Mouse (Mus musculus) adrenal gland, adult 10 weeks (tissue): ENCODE measurements around the gene Olfr229. TPM values are rescaled to one million over a fixed set of nuclear protein-coding genes. Genes with fewer than 3 reads are reported as not detected.

Experiments used
- polyA plus RNA-seq: library from polyadenylated mRNA; stranded (reverse); fragments of 350-450 nt; fragmentation: Illumina TruSeq; extraction: RNeasy Lipid Tissue Mini Kit (QIAGEN cat#74804); gene quantifications from one replicate; pipeline ENCODE4 v1.2.3, GENCODE M21; 2014; ENCODE audit warnings: low read depth, low replicate concordance

The Olfr229 gene
- polyA plus RNA-seq: not detected

GRCm38 (mm10) chr9:39907036-39907435 lies at the start of gene Olfr229:
Gene Olfr229 (plus strand): TSS chr9:39907336.

GRCm38 (mm10) chr9:39866122-39866521 lies 41.0 kb upstream of the Olfr229 start, which contains the start of gene Olfr972:
Gene Olfr972 (plus strand): TSS chr9:39866422.

GRCm38 (mm10) chr9:39937201-39937600 lies 30.1 kb downstream of the Olfr229 start, which contains the start of gene Olfr974:
Gene Olfr974 (plus strand): TSS chr9:39937501.

GRCm38 (mm10) chr9:39951946-39952345 lies 44.8 kb downstream of the Olfr229 start, which contains the start of gene Olfr975:
Gene Olfr975 (minus strand): TSS chr9:39952046.

GRCm38 (mm10) chr9:39961033-39961432 lies 53.9 kb downstream of the Olfr229 start, which contains the start of gene Olfr976:
Gene Olfr976 (minus strand): TSS chr9:39961133.

Other genes starting within 250 kb of the Olfr229 start
- not detected for gene Olfr963, start 240.1 kb upstream of the Olfr229 start, polyA plus RNA-seq
- not detected for gene Olfr149, start 200.2 kb upstream of the Olfr229 start, polyA plus RNA-seq
- gene Olfr965, start 196.0 kb upstream of the Olfr229 start, polyA plus RNA-seq: not detected
- gene Olfr150, start 176.4 kb upstream of the Olfr229 start, polyA plus RNA-seq: not detected
- not detected for gene Olfr967, start 161.1 kb upstream of the Olfr229 start, polyA plus RNA-seq
- gene Olfr968, start 124.1 kb upstream of the Olfr229 start, polyA plus RNA-seq: not detected
- gene Olfr969, start 116.4 kb upstream of the Olfr229 start, polyA plus RNA-seq: not detected
- not detected for gene Olfr970, start 98.5 kb upstream of the Olfr229 start, polyA plus RNA-seq
- gene Olfr971, start 70.5 kb upstream of the Olfr229 start, polyA plus RNA-seq: not detected
- not detected for gene Olfr972, start 40.9 kb upstream of the Olfr229 start, polyA plus RNA-seq
- not detected for gene Olfr974, start 30.2 kb downstream of the Olfr229 start, polyA plus RNA-seq
- gene Olfr975, start 44.7 kb downstream of the Olfr229 start, polyA plus RNA-seq: not detected
- gene Olfr976, start 53.8 kb downstream of the Olfr229 start, polyA plus RNA-seq: not detected
- gene Olfr978, start 84.8 kb downstream of the Olfr229 start, polyA plus RNA-seq: not detected
- gene Olfr979, start 96.1 kb downstream of the Olfr229 start, polyA plus RNA-seq: not detected
- not detected for gene Olfr980, start 102.2 kb downstream of the Olfr229 start, polyA plus RNA-seq
- not detected for gene Olfr981, start 114.1 kb downstream of the Olfr229 start, polyA plus RNA-seq
- not detected for gene Olfr982, start 166.5 kb downstream of the Olfr229 start, polyA plus RNA-seq
- gene Olfr983, start 186.3 kb downstream of the Olfr229 start, polyA plus RNA-seq: not detected
- gene Olfr984, start 206.9 kb downstream of the Olfr229 start, polyA plus RNA-seq: not detected
- not detected for gene Olfr985, start 222.8 kb downstream of the Olfr229 start, polyA plus RNA-seq
- not detected for gene Tmem225, start 240.8 kb downstream of the Olfr229 start, polyA plus RNA-seq